Mouse (Mus musculus) MEL (cell line): ENCODE data around the gene Fus.

ENCODE experiments used
- CHD1 ChIP-seq: IDR thresholded peaks from 2 replicates; pipeline ENCODE4 v1.6.1; 2012; ENCODE audit warnings: low read depth, mild to moderate bottlenecking, inconsistent platforms, low read length, improper control_type of control experiment
- CTCF ChIP-seq, 3 experiments: IDR thresholded peaks in 2 of 3; conservative IDR thresholded peaks in 1 of 3; 2 replicates each; pipeline ENCODE4 v1.5.1; 2011 to 2012; ENCODE audit warnings: low read length in 3 of 3, low read depth in 2 of 3, mild to moderate bottlenecking in 2 of 3, improper control_type of control experiment in 1 of 3, inconsistent platforms in 1 of 3, mixed read lengths in 1 of 3, moderate library complexity in 1 of 3; ENCODE audit not compliant: control insufficient read depth in 1 of 3, insufficient read depth in 1 of 3, poor library complexity in 1 of 3, severe bottlenecking in 1 of 3
- EP300 ChIP-seq, 2 experiments: IDR thresholded peaks; 2 replicates each; pipeline ENCODE4 v1.6.1; 2011; ENCODE audit warnings: improper control_type of control experiment in 2 of 2, low read length in 2 of 2, low read depth in 1 of 2, mild to moderate bottlenecking in 1 of 2
- GATA1 ChIP-seq: IDR thresholded peaks from 2 replicates; pipeline ENCODE4 v1.6.1; 2011; ENCODE audit warnings: low read depth, low read length, improper control_type of control experiment
- NELFE ChIP-seq: IDR thresholded peaks from 2 replicates; pipeline ENCODE4 v1.6.1; 2011; ENCODE audit warnings: low read depth, low read length, improper control_type of control experiment
- POLR2A ChIP-seq, 2 experiments: IDR thresholded peaks; 2 replicates each; pipeline ENCODE4 v1.6.1; 2011 to 2012; ENCODE audit warnings: low read length in 2 of 2, mild to moderate bottlenecking in 2 of 2, control low read depth in 1 of 2, improper control_type of control experiment in 1 of 2, low read depth in 1 of 2, moderate library complexity in 1 of 2; ENCODE audit not compliant: control insufficient read depth in 1 of 2, insufficient read depth in 1 of 2, poor library complexity in 1 of 2
- RAD21 ChIP-seq: IDR thresholded peaks from 2 replicates; pipeline ENCODE4 v1.6.1; 2011; ENCODE audit warnings: mild to moderate bottlenecking, low read depth, low read length, improper control_type of control experiment
- USF2 ChIP-seq, 2 experiments: IDR thresholded peaks; 2 replicates each; pipeline ENCODE4 v1.6.1; 2011 to 2012; ENCODE audit warnings: improper control_type of control experiment in 2 of 2, low read length in 2 of 2, borderline replicate concordance in 1 of 2, inconsistent platforms in 1 of 2, low read depth in 1 of 2, mild to moderate bottlenecking in 1 of 2; ENCODE audit not compliant: insufficient read depth in 1 of 2

DNA sequence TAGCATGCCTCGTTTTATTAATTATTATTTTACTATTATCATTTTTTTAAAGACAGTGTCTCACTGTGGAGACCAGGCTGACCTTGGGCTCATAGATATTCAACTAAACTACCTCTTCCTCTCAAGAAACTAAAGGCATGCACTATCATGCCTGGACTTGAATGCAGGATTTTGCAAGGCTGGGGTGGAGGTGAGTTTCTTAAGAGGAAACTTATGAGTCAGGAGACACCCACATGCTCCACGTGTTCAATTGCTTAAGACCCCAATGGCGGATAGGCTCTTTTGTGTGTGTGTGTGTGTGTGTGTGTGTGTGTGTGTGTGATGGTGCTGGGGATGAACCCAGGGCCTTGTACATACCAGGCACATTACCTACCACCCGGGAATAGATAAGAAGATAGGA, 58.1 kb downstream of the Fus start:
- TF ChIP-seq POLR2A (IDR thresholded peaks at IDR 0.05; ENCODE audit: control insufficient read depth in 1 of 2, insufficient read depth in 1 of 2, low read depth in 1 of 2, low read length in 2 of 2, poor library complexity in 1 of 2) (no peak), RAD21 (no peak), NELFE (no peak), CTCF (IDR thresholded peaks at IDR 0.05 in 2 of 3, conservative IDR thresholded peaks at IDR 0.05 in 1 of 3; ENCODE audit: control insufficient read depth in 1 of 3, insufficient read depth in 1 of 3, low read depth in 2 of 3, low read length in 3 of 3, poor library complexity in 1 of 3, severe bottlenecking in 1 of 3) (no peak), USF2 (IDR thresholded peaks at IDR 0.05; ENCODE audit: borderline replicate concordance in 1 of 2, insufficient read depth in 1 of 2, low read depth in 1 of 2, low read length in 2 of 2) (no peak), EP300 (IDR thresholded peaks at IDR 0.05; ENCODE audit: low read depth in 1 of 2, low read length in 2 of 2) (no peak), CHD1 (no peak), GATA1 (no peak)
